Mouse (Mus musculus) common myeloid progenitor, adult 5-6 weeks (primary cell): ENCODE measurements at regions not wholly inside any gene's neighbourhood (a gene's known extent, or its start where the extent isn't known, plus 50 kb on each side); places are given as distances from the start of the nearest gene placed in this dataset.
A peak's percentile ranks its signal among the peaks of the same experiment; 100 is the strongest.

Experiments used
- ATAC-seq: replicated peaks from 2 replicates; pipeline ENCODE4 v1.8.0; 2016; ENCODE audit warnings: low read depth, mild to moderate bottlenecking, moderate TSS enrichment, inconsistent platforms; ENCODE audit not compliant: poor library complexity, severe bottlenecking

DNA sequence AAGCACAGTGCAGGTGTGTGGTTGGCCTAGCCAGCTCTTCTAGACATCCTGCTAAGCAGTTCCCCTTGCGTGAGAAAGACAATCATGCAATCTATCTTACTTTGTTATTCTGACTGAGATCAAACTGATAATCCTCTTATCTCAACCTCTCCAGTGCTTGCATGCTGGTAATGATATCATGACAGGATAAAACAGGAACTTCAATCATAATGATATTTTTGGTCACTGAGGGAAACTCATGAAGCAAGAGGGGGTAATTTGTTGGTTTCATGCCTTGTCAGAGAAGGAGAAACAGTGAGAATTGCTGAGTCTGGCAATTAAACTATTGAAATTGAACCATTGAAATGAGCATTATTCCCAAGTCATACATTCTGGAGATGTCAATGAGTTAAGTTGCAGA lies 224.9 kb downstream of the Klra2 start:
- ATAC-seq: peak; percentile 45; the same call in 1 of the 2 replicates
